Mouse (Mus musculus): Measurements from ENCODE around the gene Hacd3.

DNA sequence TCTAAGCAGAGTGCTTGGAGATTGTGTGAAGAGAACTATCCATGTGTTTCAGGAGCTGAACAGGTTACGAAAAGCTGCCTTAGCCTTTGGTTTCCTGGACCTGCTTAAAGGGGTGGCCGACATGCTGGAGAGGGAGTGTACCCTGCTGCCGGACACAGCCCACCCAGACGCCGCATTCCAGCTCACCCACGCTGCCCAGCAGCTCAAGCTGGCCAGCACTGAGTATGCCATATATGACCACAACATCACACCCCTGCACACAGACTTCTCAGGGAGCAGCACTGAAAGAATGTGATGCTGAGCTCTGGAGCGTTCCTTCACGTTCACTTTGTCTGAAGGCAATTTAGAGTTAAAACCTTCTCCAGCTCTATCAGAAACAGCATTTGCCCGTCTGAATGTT is 35.7 kb downstream of the Hacd3 start:
- no peak for TF ChIP-seq POLR2A (IDR thresholded peaks at IDR 0.05; ENCODE audit: low read depth, low read length)
- TF ChIP-seq EP300 (IDR thresholded peaks at IDR 0.05; ENCODE audit: low read length) = no peak
- no peak for TF ChIP-seq TBP (conservative IDR thresholded peaks at IDR 0.05; ENCODE audit: low read depth, low read length)
- no peak for TF ChIP-seq NELFE (IDR thresholded peaks at IDR 0.05; ENCODE audit: low read depth, low read length)
- no peak for TF ChIP-seq E2F4 (IDR thresholded peaks at IDR 0.05; ENCODE audit: insufficient replicate concordance, low read depth, low read length)
